Mouse (Mus musculus): Measurements from ENCODE around the gene Rhob.

DNA sequence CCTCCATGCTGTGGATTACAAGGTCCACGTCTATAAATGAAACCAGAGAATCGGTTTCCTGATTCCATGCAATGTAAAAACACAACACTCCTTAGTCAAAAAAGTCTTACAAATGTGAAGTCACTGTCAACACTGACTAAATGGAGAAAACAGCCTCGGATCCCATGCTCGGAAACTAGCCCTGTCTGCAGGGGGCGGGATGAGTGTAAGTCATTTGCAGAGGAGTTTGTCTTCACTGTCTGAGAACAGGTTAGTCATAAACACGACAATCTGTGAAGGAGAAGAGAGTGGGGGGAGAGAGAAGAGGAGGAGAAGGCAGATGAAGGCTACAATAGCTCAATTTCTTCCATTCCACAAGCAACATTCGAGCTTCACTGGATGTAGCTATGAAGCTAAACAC is 14.6 kb downstream of the Rhob start:
- no peak for TF ChIP-seq CTCF (IDR thresholded peaks at IDR 0.05; ENCODE audit: low read depth)
- TF ChIP-seq EP300 (IDR thresholded peaks at IDR 0.05; ENCODE audit: low read depth) = no peak
